Mouse (Mus musculus): Measurements from ENCODE around the gene Adad2. TPM values are rescaled to one million over a fixed set of nuclear protein-coding genes. Genes with fewer than 3 reads are reported as not detected.
A peak's percentile ranks its signal among the peaks of the same experiment; 100 is the strongest.

The Adad2 gene
- total RNA-seq, 2 experiments from 2014 or later = not detected

DNA sequence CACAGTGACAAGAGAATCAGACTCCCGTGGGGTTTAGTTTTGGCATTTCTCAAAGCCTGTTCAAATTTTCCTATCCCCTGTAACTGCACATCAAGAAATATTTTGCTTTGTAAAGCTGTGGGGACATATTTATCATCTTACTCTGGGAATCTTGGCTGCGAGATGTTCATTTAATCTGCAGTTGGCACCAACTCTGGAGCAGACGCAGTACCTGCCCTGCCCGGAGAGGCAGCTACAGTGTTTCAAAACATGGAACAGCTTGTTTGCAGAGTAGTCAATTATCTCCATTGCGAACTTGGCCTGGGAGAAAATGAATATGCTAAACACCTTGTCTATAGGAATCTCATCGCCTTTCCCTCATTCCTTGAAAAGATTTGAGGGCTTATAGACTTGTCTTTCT is 25.7 kb downstream of the Adad2 start:
- DNase-seq (ENCODE audit: low spot score in 2 of 2) = no peak

DNA sequence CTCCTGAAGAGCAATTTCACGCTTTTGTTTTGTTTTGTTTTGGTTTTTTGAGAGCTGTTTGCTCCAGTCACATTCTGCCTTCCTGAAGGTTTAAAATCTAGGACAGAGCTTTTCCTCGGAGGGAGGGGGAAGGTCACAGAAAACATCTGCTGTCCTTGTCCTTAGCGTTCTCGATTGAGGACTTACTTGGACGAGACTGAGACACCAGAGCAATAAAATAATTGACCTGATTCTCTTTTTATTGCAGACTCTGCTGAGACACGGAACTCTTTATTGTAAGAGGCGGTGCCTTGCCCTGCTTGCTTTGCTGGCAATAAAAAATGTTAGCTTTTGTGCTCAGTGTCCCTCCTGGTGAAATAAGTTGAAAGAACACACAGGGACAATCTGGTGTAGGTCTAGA is 27.3 kb downstream of the Adad2 start:
- DNase-seq (ENCODE audit: low spot score in 2 of 2) = no peak

DNA sequence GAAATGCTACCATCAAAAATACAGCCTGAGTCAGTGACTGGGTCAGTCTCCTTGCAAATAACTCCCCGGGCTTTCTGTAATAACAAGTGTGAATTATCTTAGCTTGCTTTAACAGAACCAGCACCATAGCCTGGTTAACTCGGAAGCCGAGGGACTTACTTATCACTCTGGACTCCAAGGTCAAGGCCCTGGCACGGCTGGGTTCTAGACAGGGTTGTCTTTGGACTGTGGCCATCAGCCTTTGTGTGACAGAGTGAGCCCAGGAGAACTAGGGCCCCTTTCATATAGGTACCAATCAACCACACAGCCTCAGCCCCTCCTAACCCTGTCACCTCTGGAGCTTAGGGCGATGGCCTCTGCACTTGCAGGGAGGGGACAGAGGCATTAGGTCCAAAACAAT is 28.5 kb downstream of the Adad2 start:
- peak in 1 of 2 experiments; percentile 46 for DNase-seq (ENCODE audit: low spot score in 2 of 2)

DNA sequence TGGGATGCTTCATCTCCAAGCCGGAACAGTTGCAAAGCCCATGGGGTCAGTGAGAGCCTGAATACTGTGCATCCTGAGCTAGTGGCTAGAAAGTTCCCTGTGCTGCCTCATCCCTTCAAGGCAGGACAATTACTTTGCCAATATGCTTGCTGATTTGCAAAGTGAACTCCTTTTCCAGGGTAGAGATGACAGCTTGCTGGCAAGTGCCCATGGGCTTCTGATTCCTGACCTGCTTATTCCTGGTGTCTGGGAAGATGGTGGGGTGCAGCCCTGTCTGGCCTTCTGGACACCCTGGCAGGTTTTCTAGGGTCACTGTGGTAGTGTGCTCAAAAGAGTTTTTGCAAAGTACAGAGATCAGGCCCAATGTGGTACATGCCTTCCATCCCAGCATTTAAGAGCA is 30.4 kb downstream of the Adad2 start:
- DNase-seq (ENCODE audit: low spot score in 2 of 2) = no peak

DNA sequence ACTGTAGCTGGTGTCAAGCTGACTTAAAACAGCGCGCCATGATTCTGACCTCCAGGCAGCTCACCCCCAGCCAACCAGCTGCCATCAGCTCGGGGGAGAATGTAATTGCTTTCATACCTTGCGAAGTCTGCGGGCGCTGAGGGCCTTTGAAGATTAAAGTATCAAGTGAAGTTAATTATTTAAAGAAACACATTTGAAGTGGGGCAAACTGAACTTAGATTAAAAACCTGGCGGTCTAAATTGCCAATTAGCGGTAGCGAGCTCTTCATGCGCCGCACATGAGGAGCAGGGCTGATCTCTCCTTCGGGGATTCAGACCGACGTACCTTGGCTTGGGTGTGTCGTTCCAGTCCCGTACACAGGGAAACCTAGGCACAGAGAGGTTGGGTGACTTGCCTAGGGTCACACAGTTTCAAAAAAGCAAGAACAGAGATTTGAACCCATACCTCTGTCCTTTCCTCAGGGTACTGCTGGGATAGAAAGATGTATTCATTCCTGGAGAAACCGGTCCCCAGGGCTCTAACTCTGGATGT is 31.9 kb downstream of the Adad2 start:
- no peak for DNase-seq (ENCODE audit: low spot score in 2 of 2)

DNA sequence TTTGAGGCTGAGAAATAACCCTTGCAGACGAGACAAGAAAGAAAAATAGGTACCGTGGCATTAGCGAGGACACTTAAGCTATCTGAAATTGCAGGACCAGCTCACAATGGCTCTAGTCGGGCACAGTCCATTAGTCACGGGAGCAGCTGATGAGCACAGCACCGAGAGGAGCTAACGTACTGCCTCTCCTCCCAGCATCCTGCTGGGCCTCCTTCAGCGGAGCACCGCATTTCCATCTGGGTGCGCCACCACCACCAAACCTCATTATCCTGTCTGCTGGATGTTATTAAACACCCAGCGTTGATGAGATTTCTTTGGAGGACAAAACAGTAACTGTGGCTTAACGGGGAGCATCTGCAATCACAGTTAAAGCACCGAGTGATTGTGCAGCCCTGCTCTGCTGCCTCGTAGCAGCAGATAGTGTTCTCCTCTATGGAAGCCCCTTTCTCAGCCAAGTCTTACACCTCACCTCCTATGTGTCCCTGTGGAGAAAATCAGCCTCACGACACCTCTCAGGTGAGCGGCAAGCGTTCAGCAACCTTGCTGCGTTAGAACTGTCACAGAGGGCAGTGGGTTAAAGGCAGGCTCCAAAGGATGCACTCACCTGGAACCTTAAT is 32.5 kb downstream of the Adad2 start:
- no peak for DNase-seq (ENCODE audit: low spot score in 2 of 2)

DNA sequence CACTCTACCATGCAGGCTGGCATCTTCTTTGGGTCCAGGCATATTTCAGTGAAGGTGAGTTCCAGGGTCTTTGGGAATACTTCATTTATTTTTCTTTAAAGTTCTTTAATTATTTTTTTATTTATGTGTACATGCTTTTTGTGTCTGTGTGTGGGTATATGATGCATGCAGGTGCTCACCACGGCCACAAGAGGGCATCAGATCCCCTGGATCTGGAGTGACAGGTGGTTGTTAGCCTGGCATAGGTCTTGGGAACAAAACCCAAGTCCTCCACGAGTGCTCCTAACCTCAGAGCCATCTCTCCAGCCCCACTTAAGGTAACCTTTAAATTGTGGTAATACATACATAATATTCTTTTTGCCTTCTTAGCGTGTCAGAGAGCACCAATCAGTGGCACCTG is 33.6 kb downstream of the Adad2 start:
- no peak for DNase-seq (ENCODE audit: low spot score in 2 of 2)

DNA sequence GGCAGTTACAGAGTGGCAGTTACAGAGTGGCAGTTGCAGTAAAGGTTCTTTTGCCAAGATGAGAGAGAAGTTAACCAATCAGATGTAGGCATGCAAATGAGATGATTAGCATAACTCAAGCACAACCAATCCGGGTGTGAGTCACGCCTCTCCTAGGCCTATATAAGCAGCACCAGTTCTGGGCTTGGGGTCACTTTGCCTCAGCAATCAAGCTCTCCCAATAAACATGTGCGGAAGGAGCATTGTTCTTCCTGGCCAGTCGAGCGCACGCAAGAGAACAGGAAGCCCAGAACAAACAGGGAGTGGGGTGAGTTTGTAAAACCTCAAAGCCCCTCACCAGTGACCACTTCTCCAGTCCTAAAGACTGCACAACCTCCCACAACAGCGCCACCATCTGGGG is 34.3 kb downstream of the Adad2 start:
- DNase-seq (ENCODE audit: low spot score in 2 of 2) = no peak

DNA sequence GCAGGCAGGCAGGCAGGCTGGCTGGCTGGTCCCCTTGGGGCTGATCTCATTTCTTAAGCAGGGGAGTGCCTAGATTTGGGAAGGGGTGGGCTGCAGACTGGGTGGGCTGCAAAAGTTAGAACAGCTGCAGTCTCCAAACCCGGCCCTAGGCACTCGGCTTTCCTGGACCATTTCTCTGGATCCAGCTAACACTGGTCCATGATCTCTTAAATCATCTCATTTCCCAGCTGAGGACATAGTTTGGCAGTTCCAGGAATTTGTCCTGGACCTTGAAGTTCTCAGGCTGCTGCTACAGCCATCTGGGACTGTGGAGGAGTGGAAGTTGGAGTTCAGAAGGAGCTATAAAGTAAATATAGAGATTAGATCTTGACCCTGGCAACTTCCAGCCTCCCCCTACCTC is 38.8 kb downstream of the Adad2 start:
- DNase-seq (ENCODE audit: low spot score in 2 of 2) = peak in 1 of 2 experiments; percentile 35

DNA sequence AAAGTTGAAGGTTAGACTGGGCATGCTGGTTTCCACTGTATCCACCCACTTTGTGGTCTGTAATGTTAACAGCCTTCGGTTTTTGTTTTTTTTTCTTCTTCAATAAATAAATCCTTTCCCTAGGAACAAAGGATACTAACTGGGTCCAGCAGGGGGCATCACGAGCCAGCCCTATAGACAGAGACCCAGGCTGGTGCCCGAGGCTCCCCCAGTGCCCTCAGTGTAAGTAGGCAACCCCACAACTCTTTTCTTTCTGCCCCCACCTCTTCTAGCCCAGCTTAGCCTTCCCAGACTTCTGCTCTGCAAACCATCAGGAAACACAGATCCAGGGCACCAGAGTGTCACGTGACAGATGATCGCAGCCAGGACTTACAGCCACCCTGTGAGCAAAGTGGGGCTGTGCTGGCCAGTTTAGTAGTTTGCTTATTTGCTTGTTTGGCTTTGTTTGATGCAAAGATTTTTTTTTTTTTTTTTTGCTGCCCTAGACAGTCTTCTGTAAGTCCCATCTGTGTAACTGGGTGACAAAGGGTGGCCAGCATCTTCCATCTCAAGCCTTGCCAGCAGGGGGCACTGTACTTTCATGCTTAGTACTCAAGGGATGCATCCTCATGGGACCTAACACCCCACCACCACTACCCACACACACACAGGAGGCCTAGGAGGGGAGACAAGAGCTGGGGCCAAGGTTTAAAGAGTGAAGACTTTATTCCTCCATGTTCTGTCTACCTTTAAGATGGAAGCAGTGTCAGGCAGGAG is 44.3 kb downstream of the Adad2 start:
- peak in 1 of 2 experiments; percentile 52 for DNase-seq (ENCODE audit: low spot score in 2 of 2)

DNA sequence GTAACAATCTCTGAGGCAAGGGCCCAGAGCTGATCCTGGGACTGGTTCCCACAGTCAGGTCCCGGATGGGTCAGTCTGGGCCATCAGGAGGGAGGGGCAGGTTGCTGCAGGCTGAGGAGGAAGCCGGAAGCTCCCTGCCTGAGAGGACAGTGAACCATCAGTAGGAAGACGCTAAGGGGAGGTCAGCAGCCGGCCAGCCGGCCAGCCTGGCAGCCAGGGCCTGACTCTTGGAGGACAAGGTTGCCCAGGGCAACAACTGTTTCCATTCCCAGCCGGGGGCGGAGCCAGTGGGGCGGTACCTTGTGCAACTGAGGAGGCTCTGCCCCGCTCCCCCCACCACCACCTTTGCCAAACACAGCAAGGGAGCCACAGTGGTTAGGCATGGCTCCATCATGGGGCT is 48.5 kb downstream of the Adad2 start:
- DNase-seq (ENCODE audit: low spot score in 2 of 2) = peak; percentile 52 to 53

DNA sequence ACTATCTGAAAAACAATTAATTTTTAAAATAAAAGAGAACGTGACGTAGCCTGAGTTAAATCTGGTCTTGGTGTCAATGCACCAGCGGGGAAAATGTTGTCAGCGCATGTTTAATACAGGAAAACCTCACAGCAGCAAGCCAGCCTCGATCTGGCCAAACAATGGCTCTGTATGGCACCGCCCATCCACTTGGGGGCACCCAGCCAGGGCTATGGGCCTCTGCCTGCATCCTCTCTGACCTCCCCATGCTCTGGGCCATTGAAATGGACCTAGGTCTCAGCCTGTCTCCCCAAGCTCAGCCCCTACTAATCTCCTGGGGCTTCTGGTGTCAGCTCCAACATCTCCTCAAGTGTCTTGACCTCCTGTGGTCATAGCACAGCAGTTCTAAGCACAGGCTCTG is 49.3 kb downstream of the Adad2 start:
- no peak for DNase-seq (ENCODE audit: low spot score in 2 of 2)

DNA sequence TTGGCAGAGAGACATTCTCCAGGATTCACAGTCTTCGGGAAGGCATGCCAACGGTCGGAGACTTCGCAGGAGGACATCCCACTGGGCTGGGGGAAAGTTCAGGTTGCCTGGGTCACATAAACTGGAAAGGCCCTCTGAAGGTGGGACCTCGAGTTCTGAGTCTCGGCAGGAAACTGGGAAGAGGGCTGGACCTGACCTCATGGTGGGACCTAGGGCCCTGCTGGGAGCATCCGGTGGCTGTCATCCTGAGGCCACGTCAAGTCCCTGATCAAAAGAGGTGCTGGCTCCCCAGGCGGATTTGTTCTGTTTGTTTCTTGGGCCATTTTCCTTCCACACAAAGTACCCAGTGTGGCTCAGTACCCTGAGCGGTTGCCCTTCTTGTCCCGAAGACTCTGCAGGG is 50.9 kb downstream of the Adad2 start:
- no peak for DNase-seq (ENCODE audit: low spot score in 2 of 2)

DNA sequence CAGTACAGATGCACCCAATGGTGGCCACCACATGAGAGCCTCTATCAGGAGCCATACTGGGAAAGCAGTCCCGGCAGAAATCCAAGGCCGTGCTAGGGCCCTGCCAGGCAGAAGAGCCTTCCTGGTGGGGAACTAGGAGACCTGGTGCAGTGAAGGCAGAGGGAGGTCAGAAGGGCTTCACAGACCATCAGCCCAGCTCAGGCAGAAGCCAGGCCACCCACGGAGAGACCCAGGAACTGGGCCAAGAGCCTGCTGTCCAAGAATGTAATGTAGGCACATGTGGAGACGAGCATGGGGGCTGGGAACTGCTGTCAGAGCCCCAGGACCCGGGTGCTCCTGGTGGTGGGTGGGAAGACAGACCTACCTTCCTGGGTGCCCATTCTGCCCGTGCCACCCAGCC is 52.7 kb downstream of the Adad2 start:
- DNase-seq (ENCODE audit: low spot score in 2 of 2) = no peak

Other genes starting within 250 kb of the Adad2 start
- gene Mlycd, start 217.9 kb upstream of the Adad2 start, total RNA-seq (2021) = 10 to 100 TPM; 51.7 to 57.8 TPM
- 100 to 1,000 TPM; 161 to 218 TPM for gene Osgin1, start 178.6 kb upstream of the Adad2 start, total RNA-seq (2021)
- gene Necab2, start 166.0 kb upstream of the Adad2 start, total RNA-seq (2021) = 1 to 10 TPM; 6.2 to 8.6 TPM
- gene Slc38a8, start 111.0 kb upstream of the Adad2 start, total RNA-seq (2021) = not detected
- 10 to 100 TPM; 74.1 to 93.5 TPM for gene Mbtps1, start 54.0 kb upstream of the Adad2 start, total RNA-seq (2021)
- gene Hsdl1, start 37.6 kb upstream of the Adad2 start, total RNA-seq (2021) = 10 to 100 TPM; 22.3 to 45.4 TPM
- not detected for gene Dnaaf1, start 37.5 kb upstream of the Adad2 start, total RNA-seq (2021)
- gene Taf1c, start 7.5 kb upstream of the Adad2 start, total RNA-seq (2021) = 10 to 100 TPM; 11.9 to 15.5 TPM
- gene Kcng4, start 22.9 kb downstream of the Adad2 start, total RNA-seq (2021) = under 1 TPM; 0.60 to 0.61 TPM
- gene Wfdc1, start 53.6 kb downstream of the Adad2 start, total RNA-seq (2021) = 10 to 100 TPM in 1 of 2 experiments, 1 to 10 TPM in 1; 8.9 to 12.2 TPM
- gene Atp2c2, start 87.3 kb downstream of the Adad2 start, total RNA-seq (2021) = under 1 TPM; 0.13 to 0.56 TPM
- 1 to 10 TPM; 8.4 to 9.7 TPM for gene Tldc1, start 165.7 kb downstream of the Adad2 start, total RNA-seq (2021)
- gene Cotl1, start 227.8 kb downstream of the Adad2 start, total RNA-seq (2021) = 10 to 100 TPM; 43.6 to 52.1 TPM
- gene Klhl36, start 249.5 kb downstream of the Adad2 start, total RNA-seq (2021) = 1 to 10 TPM; 4.9 to 5.8 TPM